Mouse (Mus musculus): ENCODE measurements at regions not wholly inside any gene's neighbourhood (a gene's known extent, or its start where the extent isn't known, plus 50 kb on each side); places are given as distances from the start of the nearest gene placed in this dataset.

DNA sequence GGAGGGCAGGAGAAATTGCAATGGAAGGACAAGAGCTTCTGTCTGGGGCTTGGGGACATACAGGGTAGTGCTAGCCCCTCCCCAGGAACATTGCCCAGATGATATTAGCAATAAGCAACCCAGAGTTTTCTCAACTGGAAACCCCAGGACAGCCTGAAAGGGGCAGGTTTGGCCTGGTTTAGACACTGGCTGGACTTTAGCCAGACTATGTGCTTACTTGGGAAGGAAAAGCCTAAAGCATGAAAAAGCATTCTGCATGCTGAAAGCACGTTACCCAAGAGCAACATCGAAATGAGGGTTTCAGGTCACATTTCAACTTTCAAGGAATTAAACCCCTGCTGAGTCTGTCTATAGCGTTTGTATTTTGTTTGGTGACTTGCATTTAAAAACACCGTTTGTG, 128.1 kb upstream of the Gm26657 start:
- dilution Hi-C loops (cut with MboI; ENCODE audit: extremely low pct_ligation_motif_present, extremely low pct_unique_long_range_greater_than_20kb, low sequenced_read_pairs) = no loop called here
- Histone ChIP-seq H3K9ac (ENCODE audit: insufficient read depth, low read depth) (no peak overlapping the region), H3K27me3 (replicated peaks) (no peaks in the 10 kb centered on the region), H3K4me1 (ENCODE audit: control insufficient read depth in 1 of 2, insufficient read depth in 2 of 2) (no peaks in the 10 kb centered on the region), H3K9me3 (replicated peaks; ENCODE audit: low read length) (no peaks in the 10 kb centered on the region), H3K4me3 (replicated peaks in 1 of 3; ENCODE audit: low read depth in 2 of 3, low read length in 2 of 3, poor library complexity in 1 of 3) (no peak overlapping the region), H3K79me2 (replicated peaks; ENCODE audit: control insufficient read depth, extremely low read depth, insufficient read depth, poor library complexity, severe bottlenecking) (no peaks in the 10 kb centered on the region), H3K27ac (ENCODE audit: insufficient read depth, low read depth) (no peak overlapping the region), H3K36me3 (replicated peaks in 1 of 2; ENCODE audit: control insufficient read depth in 1 of 2, insufficient read depth in 1 of 2, low read length in 1 of 2) (no peaks in the 10 kb centered on the region), H3K4me2 (ENCODE audit: insufficient read depth, low read depth, poor library complexity, severe bottlenecking) (0 out of 2 replicates have a peak overlapping the region, but pooled peaks have one; percentile 4)
- in situ Hi-C loops (cut with MboI; ENCODE audit: low pct_ligation_motif_present, low pct_unique_long_range_greater_than_20kb, low sequenced_read_pairs) = no loop called here
- no peak for DNase-seq (ENCODE audit: extremely low read depth)
- TF ChIP-seq JUN (IDR thresholded peaks at IDR 0.05; ENCODE audit: insufficient read depth, low read depth, low read length) = no peak
- no peak for TF ChIP-seq CTCF (conservative IDR thresholded peaks at IDR 0.05 in 1 of 2, IDR thresholded peaks at IDR 0.05 in 1 of 2; ENCODE audit: low read depth in 2 of 2, low read length in 2 of 2)
- no peak for TF ChIP-seq CHD1 (IDR thresholded peaks at IDR 0.05; ENCODE audit: low read depth, low read length)
- TF ChIP-seq POLR2A (IDR thresholded peaks at IDR 0.05; ENCODE audit: low read depth, low read length) = no peak
- no peak for TF ChIP-seq E2F4 (IDR thresholded peaks at IDR 0.05; ENCODE audit: insufficient replicate concordance, low read depth, low read length)
- TF ChIP-seq SIN3A (IDR thresholded peaks at IDR 0.05; ENCODE audit: low read length) = no peak
- TF ChIP-seq CHD2 (IDR thresholded peaks at IDR 0.05; ENCODE audit: low read length) = no peak
- TF ChIP-seq MAZ (IDR thresholded peaks at IDR 0.05; ENCODE audit: low read depth, low read length) = no peak
- TF ChIP-seq MXI1 (IDR thresholded peaks at IDR 0.05; ENCODE audit: low read depth, low read length) = no peak
- no peak for TF ChIP-seq ZKSCAN1 (IDR thresholded peaks at IDR 0.05; ENCODE audit: borderline replicate concordance, low read depth, low read length)
- no peak for TF ChIP-seq PAX5 (IDR thresholded peaks at IDR 0.05; ENCODE audit: low read length)

DNA sequence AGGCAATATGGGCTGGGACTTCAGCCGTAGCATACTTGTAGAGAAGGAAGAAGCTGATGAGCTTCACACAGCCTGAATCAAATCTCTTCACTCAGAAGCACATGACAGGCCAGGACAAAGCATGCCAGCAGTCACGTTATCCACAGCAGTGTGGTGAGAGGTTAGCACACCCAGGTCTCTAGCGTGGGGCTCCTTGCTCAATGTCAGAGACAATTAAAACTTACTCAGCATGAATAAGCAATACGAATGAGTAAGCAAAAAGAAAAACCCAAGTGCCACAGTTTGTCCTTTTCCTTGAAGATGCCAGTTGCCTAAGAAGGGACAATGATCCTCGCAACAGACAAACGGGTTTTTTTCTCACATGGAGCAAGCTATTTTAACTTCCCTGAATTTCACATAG, 129.6 kb upstream of the Gm26657 start:
- no peaks in the 10 kb centered on the region for H3K27me3 ChIP-seq (replicated peaks)
- no peak overlapping the region for H3K27ac ChIP-seq (ENCODE audit: insufficient read depth, low read depth)
- H3K9me3 ChIP-seq (replicated peaks; ENCODE audit: low read length) = no peaks in the 10 kb centered on the region
- H3K4me1 ChIP-seq (ENCODE audit: control insufficient read depth in 1 of 2, insufficient read depth in 2 of 2) = no peaks in the 10 kb centered on the region
- in situ Hi-C loops (cut with MboI; ENCODE audit: low pct_ligation_motif_present, low pct_unique_long_range_greater_than_20kb, low sequenced_read_pairs) (no loop called here), dilution Hi-C loops (cut with MboI; ENCODE audit: extremely low pct_ligation_motif_present, extremely low pct_unique_long_range_greater_than_20kb, low sequenced_read_pairs) (no loop called here)
- H3K79me2 ChIP-seq (replicated peaks; ENCODE audit: control insufficient read depth, extremely low read depth, insufficient read depth, poor library complexity, severe bottlenecking) = no peaks in the 10 kb centered on the region
- no peak for TF ChIP-seq ZMIZ1 (IDR thresholded peaks at IDR 0.05; ENCODE audit: low read depth, low read length)
- no peak for TF ChIP-seq TBP (conservative IDR thresholded peaks at IDR 0.05; ENCODE audit: low read depth, low read length)
- TF ChIP-seq NELFE (IDR thresholded peaks at IDR 0.05; ENCODE audit: low read depth, low read length) = no peak
- no peak for TF ChIP-seq ETS1 (conservative IDR thresholded peaks at IDR 0.05; ENCODE audit: low read depth, low read length)
- no peak for TF ChIP-seq EP300 (IDR thresholded peaks at IDR 0.05; ENCODE audit: low read length)
- TF ChIP-seq KAT2A (IDR thresholded peaks at IDR 0.05; ENCODE audit: insufficient replicate concordance, low read length) = no peak
- no peak for TF ChIP-seq POLR2AphosphoS2 (IDR thresholded peaks at IDR 0.05; ENCODE audit: low read depth, low read length)
- TF ChIP-seq ZC3H11A (IDR thresholded peaks at IDR 0.05; ENCODE audit: low read depth, low read length) = no peak
- TF ChIP-seq NRF1 (IDR thresholded peaks at IDR 0.05; ENCODE audit: low read depth, low read length) = no peak
- TF ChIP-seq USF2 (conservative IDR thresholded peaks at IDR 0.05; ENCODE audit: low read depth, low read length) = no peak
- TF ChIP-seq PAX5 (IDR thresholded peaks at IDR 0.05; ENCODE audit: low read length) = no peak
- no peak for TF ChIP-seq MAFK (IDR thresholded peaks at IDR 0.05; ENCODE audit: insufficient replicate concordance, low read length)
- no peak for TF ChIP-seq MEF2A (IDR thresholded peaks at IDR 0.05; ENCODE audit: borderline replicate concordance, low read depth, low read length)
- no peak for TF ChIP-seq E2F4 (IDR thresholded peaks at IDR 0.05; ENCODE audit: insufficient replicate concordance, low read depth, low read length)
- no peak for TF ChIP-seq MYC (IDR thresholded peaks at IDR 0.05; ENCODE audit: low read depth, low read length)
- TF ChIP-seq CTCF (conservative IDR thresholded peaks at IDR 0.05 in 1 of 2, IDR thresholded peaks at IDR 0.05 in 1 of 2; ENCODE audit: low read depth in 2 of 2, low read length in 2 of 2) = no peak
- H3K9ac ChIP-seq (ENCODE audit: insufficient read depth, low read depth) = no peak overlapping the region
- H3K36me3 ChIP-seq (replicated peaks in 1 of 2; ENCODE audit: control insufficient read depth in 1 of 2, insufficient read depth in 1 of 2, low read length in 1 of 2) = no peaks in the 10 kb centered on the region
- no peak overlapping the region for H3K4me2 ChIP-seq (ENCODE audit: insufficient read depth, low read depth, poor library complexity, severe bottlenecking)
- no peak overlapping the region for H3K4me3 ChIP-seq (replicated peaks in 1 of 3; ENCODE audit: low read depth in 2 of 3, low read length in 2 of 3, poor library complexity in 1 of 3)
- DNase-seq (ENCODE audit: extremely low read depth) = no peak

All from CH12.LX (cell line).